Mouse (Mus musculus): ENCODE data around the gene Nhp2.

The Nhp2 gene

DNA sequence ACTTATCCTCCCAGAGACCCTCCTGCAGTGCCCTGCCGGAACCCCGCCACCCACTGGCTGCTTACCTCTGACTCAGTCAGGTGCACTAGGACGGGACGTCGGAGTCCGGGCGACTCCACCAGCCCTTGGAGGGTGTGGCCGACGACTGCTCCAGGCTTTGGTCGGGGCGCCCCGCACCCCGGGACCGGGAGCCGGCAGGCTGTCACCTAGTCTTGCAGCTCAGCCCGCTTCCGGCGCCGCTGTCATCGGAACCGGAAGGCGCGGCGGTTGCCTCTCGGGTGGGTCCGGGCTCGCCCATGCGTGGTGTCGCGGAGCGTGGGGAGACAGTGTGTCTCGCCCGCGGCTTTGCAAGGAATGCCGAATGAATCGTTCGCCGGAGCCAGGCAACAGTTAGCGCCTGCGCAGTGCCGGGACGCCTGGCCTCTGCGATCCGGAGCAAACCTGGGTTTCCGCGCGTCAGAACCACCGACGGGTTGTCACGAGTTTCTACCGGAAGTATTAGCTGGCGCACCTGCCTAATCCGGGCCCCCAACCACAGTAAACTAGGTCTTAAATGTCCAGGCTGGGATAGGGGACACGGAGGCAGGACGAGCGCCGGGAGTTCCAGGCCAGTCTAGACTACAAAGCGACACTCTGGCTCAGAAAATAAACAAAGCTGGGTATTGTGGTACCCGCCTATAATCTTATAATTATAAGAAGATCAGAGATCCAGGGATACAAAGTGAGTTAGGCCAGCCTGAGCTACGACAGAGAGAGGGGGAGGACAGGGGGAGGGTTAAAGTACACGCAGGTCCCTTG, 16.2 kb downstream of the Nhp2 start, which contains the start of gene Rmnd5b:
Gene Rmnd5b (minus strand): TSS at position 372 of the 798 bp plus-strand sequence.
- peak; percentile 92 for DNase-seq (ENCODE audit: low spot score in 2 of 2)

DNA sequence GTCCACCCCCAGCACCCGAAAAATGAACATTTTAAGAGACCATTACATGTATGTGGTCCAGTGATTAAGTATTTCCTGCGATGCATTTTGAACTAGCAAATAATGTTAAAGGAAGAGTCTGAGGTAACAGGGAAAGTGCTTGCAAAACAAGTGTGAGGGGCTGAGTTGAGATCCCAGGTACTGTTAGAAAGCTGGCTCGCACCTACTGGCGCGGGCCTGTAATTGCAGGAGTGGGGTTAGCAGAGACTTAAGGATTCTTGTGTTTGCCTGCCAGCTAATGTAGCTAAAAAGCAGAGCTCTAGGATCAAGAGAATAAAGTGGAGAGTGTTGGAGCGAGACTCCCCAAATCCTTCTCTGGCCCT, 16.8 kb downstream of the Nhp2 start:
- no peak for DNase-seq (ENCODE audit: low spot score in 2 of 2)

DNA sequence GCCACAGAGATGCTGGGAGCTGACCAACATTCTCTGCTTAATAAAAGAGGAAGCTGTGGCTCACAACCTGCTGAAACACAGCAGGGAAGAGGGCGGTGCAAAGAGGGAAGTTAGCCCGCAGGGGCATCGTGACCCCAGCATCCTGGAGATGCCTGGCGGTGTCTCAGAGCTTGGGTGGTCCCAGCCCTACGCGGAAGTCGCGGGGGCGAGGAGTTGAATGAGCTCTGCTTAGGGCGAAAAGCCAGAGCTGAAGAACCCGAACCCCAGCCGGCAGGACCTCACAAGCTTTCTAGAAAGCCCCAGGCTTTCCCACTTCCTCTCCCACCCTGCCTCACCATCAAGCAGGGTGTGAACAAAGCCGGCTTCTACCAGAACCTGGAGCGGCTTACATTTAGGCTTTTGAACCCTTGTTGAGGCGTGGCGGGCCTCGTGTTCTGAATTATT, 18.5 kb downstream of the Nhp2 start:
- DNase-seq (ENCODE audit: low spot score in 2 of 2): no peak

DNA sequence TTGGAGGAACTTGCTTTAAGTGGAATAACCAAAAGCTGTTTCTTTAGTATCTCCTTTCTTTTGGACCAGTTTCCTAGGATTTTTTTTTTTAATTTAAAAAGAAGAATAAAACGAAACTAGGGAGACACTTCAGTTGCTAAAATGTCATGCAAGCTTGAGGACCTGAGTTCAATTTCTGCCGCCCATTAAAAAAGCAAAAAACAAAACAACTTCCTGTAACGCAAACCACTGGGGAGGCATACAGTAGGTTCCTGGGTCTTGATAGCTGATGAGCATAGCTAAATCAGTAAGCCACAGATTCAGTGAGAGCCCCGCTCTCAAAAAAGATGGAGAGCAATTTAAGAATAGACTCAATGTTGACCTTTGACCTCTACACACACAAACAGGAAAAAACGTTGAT, 19.0 kb downstream of the Nhp2 start:
- DNase-seq (ENCODE audit: low spot score in 2 of 2): no peak

DNA sequence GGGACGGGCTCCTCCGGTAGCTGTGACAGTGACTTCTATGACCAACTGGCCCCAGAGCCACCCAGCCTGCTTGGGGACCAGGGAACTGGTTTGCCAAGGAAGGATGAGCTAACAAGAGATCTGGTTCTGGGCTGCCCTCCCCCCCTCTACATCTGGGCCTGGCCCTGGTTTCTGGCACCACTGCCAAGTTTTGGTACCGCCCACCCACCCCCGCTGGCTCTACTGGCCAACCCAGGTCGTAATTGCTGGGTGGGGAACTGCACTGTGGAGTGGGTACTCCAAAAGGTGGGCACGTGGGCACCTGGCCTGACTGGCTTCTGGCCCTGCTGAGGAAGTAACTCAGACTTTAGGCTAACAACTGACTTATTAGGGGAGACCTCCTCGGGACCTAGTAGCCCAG, 21.2 kb downstream of the Nhp2 start:
- no peak for DNase-seq (ENCODE audit: low spot score in 2 of 2)

DNA sequence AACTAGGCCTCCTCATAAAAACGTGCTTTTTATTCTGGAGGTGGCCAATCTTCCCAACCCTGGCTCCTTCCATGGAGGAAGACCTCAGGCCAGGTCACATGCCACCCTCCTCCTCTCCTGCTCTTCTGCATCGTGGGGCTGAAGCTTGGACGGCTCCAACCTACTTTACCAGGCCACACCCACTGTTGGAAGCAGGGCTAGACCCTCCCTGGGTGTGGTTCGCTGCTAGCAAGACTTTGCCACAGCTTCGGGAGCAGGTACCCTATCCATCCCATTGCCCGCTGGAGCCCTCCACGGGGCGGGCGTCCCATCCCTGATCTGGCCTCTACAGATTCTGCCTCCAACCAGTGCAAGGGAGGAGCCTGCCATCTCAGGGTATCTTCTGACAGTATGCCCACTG, 23.7 kb downstream of the Nhp2 start:
- no peak for DNase-seq (ENCODE audit: low spot score in 2 of 2)

DNA sequence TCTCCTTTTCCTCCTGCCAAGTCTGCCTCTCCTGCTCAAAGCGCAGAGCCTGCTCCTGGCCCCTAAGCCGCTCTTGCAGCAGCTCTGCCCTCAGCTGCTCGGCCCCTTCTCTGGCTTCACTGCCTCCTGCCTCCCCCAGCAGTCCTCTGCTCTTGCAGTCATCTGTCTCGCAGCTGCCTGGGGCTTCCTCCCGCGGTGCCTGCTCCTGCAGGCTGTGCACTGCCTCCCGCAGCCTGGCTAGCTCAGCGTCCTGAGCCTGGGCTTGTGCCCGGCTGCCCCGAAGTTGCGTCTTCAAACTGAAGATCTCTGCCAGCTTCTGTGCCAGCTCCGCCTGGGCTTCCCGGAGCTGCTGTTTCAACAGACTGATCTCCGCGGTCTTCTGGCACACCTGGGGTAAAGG, 24.2 kb downstream of the Nhp2 start:
- DNase-seq (ENCODE audit: low spot score in 2 of 2): no peak

DNA sequence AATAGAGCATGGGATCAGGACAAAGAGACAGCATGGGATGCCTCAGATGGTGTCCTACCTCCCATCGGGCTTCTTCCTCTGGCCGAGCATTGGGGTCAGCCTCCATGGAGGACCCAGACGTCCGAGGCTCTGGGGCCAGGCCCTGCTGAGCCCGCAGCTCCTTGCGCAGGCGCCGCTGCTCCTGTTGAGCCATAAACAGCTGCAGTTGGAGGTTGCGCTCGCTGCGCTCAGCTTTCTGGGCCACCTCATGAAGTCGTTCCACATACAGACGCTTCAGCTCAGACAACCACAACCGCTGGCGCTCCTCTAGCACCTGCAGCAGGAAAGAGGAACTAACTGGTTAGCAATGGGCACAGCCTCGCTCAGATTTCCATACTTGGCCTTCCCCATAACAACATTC, 24.7 kb downstream of the Nhp2 start:
- no peak for DNase-seq (ENCODE audit: low spot score in 2 of 2)

DNA sequence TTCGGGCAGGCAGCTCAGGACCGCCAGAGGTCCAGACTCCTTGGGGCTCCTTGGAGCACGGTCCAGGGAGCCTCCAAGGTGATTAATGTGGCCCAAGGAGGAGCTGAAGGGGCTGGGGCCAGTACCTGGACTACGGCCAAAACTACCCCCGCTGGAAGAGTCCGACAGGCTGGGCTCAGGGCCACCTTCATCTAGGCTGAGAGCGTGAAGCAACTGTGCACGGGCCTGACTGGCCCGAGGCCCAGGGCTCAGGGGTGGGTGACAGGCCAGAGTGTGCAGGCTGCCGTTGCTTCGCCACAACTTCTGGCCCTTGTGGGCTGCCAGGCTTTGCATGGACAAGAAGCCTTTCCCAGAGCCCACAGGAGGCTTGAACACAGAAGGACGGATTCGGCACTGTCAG, 25.8 kb downstream of the Nhp2 start:
- no peak for DNase-seq (ENCODE audit: low spot score in 2 of 2)

DNA sequence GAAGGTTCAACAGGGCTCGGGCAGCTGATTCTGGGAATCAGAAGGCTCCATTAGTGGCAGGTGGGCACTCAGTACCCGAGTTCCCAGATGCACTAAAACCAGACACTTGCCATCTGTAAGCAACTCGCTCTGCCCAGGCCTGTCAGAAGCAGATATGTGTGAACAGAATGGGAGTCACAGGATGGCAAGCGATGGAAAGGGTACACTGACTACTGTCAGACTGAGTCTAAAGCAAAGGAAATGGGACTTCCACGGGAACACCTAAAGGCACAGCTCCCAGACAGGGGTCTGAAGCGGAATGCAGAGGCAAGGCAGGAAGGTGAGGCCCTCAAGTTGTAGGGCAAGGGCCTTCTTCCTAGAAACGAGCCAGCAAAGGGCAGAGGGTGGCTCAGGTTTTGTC, 26.7 kb downstream of the Nhp2 start:
- DNase-seq (ENCODE audit: low spot score in 2 of 2): no peak

DNA sequence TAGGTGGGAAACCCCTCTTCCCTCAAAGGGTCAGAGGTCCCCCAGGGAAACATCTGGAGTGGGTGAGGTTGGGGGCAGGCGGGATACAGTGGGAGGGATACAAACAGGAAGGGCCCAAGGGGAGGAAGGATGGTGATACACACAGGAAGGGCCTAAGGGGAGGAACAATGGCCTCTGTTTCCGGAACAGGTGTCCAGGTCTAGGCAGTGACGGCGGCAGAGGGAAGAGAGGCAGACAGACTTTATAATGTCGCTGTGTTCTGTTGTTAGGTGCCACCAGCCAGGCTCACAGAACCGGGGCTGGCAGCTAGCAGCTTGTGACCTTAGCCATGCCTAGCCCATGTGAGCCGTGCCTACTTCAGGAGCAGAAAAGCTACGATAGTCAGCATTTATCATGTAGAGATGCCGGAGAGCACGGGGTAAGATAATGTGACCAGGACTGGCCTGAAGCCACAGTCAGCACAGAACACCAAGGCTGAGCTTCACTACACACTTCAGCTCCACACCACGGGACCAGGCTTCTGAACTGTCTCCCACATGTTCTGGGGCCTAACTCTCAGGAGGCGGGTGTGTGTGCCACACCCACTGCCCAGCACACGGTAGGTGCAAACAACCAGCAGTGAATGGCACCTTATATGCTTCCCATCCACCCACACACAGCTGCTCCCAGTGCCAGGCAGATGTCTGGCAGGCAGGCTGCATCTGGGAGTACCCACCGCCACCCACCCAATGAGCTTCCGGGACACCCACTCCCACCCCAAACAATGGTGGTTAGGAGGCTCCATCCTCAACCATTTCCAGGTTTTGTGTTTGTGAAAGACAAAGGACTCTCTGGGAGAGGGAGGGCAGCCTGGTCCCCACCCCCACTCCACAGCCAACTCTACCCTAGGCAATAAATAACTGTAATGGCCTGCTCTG, 27.5 kb downstream of the Nhp2 start:
- DNase-seq (ENCODE audit: low spot score in 2 of 2): no peak

DNA sequence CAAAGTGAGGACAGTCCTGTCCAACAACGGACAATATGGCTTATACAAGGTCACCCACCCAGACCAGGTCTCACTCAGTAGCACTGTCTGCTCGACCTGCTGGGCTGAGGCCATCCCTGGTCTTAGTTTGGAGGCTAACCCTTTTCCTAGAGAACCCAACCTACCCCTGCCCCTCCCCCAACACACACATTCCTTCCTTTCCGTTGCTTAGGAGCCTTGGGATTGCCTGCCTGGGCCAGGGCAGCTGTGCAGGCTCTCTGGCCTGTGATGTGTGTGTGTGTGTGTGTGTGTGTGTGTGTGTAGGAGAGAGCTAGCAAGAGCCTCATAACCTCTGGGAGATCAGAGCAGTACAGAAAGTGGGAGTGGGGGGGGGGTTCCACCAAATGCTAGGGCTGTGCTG, 29.0 kb downstream of the Nhp2 start:
- no peak for DNase-seq (ENCODE audit: low spot score in 2 of 2)

DNA sequence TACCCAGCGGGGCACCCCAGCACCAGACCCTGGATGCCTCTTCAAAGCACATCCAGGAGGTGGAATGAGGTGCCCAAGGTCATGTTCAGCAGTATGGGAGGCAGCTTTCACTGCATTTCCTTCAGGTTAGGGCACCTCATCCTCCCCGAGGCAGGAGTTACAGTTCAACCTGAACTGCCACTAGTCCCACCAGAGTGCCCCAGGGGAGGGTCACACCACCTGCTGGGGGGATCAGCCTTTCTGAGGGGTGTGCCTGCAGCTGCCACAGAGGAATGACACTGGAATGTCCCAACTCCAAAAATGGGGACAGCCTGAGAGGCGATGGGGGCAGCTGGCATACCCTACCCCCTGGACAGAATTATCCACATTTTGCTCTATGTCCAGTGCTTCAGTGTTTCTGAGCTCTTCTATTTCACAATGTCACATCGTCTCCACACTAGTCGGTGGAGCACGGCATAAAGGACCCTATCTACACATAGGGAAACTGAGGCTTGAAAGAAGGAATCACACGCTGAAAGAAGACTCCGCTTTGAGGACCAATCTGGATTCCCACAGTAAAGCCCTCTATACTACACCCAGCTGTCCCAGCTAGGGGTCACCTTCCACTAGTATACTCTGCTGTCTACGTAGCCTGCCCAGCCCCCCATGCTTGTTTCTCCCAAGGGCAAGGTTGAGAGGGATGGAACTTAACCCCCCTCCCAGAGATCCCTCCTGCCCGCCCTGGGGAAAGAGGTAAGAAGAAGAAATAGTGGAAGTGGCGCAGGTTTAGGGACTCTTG, 29.8 kb downstream of the Nhp2 start:
- DNase-seq (ENCODE audit: low spot score in 2 of 2): no peak

DNA sequence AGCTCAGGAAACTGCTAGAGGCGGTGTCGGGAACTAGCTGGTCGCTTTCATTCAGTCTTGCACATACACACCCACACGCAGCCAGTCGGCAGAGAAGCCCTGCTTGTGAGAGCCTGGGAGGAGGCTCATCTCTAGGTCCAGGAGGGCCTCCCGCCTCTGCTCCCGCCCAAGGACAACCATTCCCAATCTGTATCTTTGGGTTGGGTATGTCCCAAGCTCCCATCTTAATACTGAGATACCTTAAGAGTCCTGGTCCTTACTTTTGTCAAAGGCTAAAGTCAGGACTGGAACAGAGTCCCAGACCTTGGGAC, 30.3 kb downstream of the Nhp2 start:
- DNase-seq (ENCODE audit: low spot score in 2 of 2): no peak

DNA sequence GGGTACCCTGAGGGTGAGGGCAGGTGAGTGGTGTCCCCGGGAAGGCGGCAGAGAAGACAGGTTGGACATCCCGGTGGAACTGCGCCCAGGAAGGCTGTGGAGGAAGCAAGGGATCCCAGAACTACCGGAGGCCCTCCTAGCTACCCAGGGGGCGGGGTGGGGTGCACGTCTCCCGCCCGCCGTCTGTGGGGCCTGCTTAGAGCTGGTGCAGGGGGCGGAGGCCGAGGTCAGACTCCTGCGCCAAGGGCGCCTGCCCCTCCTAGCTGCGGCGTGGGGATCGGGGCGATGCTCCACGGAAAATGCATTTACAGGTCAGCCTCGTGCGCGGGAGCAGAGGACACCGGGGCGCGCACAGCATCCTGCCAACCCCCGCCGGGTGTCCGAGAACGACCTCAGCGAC, 30.7 kb downstream of the Nhp2 start:
- DNase-seq (ENCODE audit: low spot score in 2 of 2): no peak

DNA sequence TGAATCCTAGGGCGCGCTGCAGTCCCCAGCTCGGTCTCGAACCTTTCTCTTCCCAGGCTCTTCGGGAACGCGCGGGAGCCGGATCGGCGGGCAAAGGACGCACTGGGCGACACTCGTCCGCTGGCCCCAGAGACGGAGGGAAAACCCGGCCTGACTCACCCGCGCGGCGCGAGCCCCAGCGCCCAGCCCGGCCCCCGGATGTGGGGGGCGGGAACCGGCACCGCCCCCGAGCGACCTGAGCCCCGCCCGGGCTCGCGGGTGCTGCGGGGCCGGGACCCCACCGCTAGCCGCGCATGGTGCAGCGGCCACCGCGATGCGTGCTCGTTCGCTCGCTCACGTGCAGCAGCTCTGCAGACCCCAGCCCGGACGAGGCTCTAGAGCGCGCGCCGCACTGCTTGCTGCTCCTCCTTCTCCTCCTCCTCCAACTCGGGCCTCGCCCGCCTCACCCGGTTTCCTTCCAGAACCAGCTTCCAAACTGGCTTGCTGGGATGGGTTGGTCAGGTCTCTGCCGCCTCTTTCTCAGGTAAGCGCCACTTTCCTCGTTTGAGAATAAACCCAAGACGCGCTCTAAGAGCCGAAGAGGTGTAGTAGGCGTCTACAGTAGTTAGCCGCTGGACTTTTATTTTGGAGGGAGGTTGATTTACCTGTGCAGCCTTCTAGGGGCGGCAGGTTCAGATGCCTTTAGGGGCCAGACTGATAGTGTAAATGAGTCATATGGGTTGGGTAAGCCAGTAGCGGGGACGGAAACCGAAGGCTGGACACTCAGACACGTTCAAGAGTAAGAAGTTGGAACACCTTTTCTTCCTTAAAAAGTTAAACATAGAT, 31.4 kb downstream of the Nhp2 start, which contains the start of the genes N4bp3 and D930048N14Rik:
Gene N4bp3 (minus strand): TSS at position 152 of the 825 bp plus-strand sequence.
Gene D930048N14Rik (plus strand): TSS at position 264 of the 825 bp plus-strand sequence.
- DNase-seq (ENCODE audit: low spot score in 2 of 2): no peak

DNA sequence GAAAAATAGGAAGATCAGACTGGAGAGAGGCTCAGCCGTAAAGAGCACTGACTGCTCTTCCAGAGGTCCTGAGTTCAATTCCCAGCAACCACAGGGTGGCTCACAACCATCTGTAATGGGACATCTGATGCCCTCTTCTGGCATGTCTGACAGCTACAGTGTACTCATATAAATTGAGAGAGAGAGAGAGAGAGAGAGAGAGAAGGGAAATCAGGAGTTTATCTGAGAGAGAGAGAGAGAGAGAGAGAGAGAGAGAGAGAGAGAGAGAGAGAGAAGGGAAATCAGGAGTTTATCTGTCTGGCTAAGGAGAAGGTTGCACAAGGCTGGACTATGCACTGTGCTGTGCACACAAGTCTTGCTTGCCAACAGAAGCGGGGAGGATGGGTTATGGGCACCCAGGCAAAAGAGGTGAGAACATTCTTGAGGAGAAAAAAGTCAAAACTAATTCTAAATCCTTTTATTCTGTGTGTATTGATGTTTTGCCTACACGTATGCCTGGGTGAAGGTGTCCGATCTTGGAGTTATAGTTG, 33.4 kb downstream of the Nhp2 start:
- no peak for DNase-seq (ENCODE audit: low spot score in 2 of 2)

DNA sequence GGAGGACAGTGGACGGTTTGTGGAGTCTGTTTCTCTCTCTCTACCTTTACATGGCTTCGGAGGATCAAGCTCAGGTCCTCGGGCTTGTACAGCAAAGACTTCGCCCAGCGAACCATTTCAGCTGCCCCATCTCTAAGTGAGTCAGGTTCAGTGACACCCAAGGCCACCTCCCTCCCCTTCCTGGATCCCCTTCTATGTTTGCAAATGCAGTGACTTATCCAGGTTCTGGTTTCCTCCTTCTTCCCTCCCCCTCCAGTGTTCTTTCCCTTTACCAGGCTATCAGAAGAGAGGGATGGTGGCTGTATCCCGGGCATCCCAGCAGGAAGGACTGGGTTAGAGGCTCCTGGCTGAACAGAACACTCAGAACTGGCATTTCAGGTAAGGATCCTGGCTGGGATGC, 34.2 kb downstream of the Nhp2 start:
- no peak for DNase-seq (ENCODE audit: low spot score in 2 of 2)

DNA sequence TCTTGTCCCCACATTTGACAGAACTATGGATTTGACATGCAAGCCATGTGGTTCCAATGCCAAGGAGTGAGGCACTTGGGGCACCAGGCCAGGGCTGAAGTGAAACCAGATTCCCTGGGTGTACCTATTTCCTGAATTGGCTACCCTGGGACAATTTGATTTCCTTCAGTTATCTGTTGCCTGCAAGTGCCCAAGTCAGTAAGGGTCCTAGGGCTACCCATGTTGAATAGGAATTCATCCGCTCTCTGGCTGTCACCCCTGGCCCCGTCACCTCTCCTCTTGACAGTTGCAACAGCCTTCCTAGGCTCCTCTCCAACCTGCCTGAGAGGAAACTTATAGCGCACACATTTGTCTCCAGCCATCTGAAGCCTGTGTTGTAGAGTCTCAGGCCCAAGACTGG, 35.4 kb downstream of the Nhp2 start:
- DNase-seq (ENCODE audit: low spot score in 2 of 2): no peak

DNA sequence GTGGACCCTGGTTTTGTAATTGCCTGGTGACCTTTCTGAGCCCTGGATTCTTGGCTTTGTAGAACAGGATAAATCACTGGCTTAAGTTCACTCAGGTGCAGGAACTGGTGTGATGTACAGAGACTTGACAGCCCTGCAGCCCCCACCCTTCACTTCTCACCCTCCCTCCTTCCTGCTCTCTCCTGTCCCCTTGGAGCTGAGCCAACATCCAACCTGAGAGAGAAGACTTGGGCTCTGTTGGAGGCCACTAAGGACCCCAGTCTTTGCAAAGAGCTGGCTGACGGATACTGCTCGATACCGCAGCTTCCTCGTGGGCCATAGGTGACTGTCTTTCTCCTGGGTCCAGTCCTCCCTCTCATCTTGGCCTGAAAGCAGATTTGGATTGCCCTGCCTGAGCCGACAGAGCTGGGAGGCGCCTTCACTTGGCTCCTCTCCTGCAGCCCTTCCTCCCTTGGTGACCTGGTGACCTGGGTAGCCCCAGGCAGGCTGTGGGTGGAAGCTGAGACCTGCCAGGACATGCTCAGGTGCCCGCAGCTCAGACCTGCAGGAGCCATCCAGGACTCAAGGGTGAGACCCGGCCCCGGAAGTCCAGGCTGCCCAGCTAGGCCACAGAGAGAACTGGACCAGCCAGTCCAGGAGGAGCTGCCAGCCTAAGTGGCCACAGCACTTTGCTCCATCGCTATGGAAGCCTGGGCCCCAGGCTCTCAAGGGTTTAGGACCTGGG, 37.4 kb downstream of the Nhp2 start:
- no peak for DNase-seq (ENCODE audit: low spot score in 2 of 2)

All from frontal cortex, postnatal 25 days (tissue).